Mouse (Mus musculus) midbrain, embryonic 15.5 days (tissue): ENCODE data around the gene 1700113H08Rik. TPM values are rescaled to one million over a fixed set of nuclear protein-coding genes. Genes with fewer than 3 reads are reported as not detected.

Experiments used
- ATAC-seq: fragments of 200-750 bp; cut with Nextera tagmentation; replicated peaks from 2 replicates; pipeline ENCODE4 v1.8.0; 2017; ENCODE audit warnings: moderate TSS enrichment
- H3K27ac ChIP-seq: fragments of 300-500 bp; sonication (generic); 2 replicates; pipeline ENCODE4 v1.5.1; 2015; ENCODE audit warnings: mild to moderate bottlenecking, inconsistent platforms
- H3K27me3 ChIP-seq: fragments of 300-500 bp; sonication (generic); replicated peaks from 2 replicates; pipeline ENCODE4 v1.6.1; 2015; ENCODE audit warnings: inconsistent platforms
- H3K36me3 ChIP-seq: fragments of 300-500 bp; sonication (generic); replicated peaks from 2 replicates; pipeline ENCODE4 v1.6.1; 2015; ENCODE audit warnings: inconsistent platforms
- H3K4me1 ChIP-seq: fragments of 300-500 bp; sonication (generic); 2 replicates; pipeline ENCODE4 v1.6.1; 2015; ENCODE audit warnings: inconsistent platforms
- H3K4me2 ChIP-seq: fragments of 300-500 bp; sonication (generic); 2 replicates; pipeline ENCODE4 v1.6.1; 2015; ENCODE audit warnings: inconsistent platforms, mild to moderate bottlenecking, moderate library complexity
- H3K4me3 ChIP-seq: fragments of 300-500 bp; sonication (generic); 2 replicates; pipeline ENCODE4 v1.5.1; 2015; ENCODE audit warnings: mild to moderate bottlenecking, inconsistent platforms
- H3K9ac ChIP-seq: fragments of 300-500 bp; sonication (generic); 2 replicates; pipeline ENCODE4 v1.6.1; 2015; ENCODE audit warnings: mild to moderate bottlenecking, inconsistent platforms
- H3K9me3 ChIP-seq: fragments of 300-500 bp; sonication (generic); 2 replicates; pipeline ENCODE4 v1.6.1; 2016; ENCODE audit warnings: inconsistent platforms
- WGBS: fragments of 180-500 bp; shearing (Covaris S2); methylation state at CpG from one replicate; pipeline ENCODE4 v1.1.7; 2015; ENCODE audit warnings: mixed read lengths; 5-methylcytosine and 5-hydroxymethylcytosine counted together
- polyA plus RNA-seq: library from polyadenylated mRNA; unstranded; fragments of >200 nt; fragmentation: Nextera tagmentation; extraction: Ambion mirVana; gene quantifications from 2 replicates; pipeline ENCODE4 v1.2.1, GENCODE M21; 2015

Gene 1700113H08Rik
- polyA plus RNA-seq: 0.23 TPM in 1 of 2 replicates, not detected in the other

DNA sequence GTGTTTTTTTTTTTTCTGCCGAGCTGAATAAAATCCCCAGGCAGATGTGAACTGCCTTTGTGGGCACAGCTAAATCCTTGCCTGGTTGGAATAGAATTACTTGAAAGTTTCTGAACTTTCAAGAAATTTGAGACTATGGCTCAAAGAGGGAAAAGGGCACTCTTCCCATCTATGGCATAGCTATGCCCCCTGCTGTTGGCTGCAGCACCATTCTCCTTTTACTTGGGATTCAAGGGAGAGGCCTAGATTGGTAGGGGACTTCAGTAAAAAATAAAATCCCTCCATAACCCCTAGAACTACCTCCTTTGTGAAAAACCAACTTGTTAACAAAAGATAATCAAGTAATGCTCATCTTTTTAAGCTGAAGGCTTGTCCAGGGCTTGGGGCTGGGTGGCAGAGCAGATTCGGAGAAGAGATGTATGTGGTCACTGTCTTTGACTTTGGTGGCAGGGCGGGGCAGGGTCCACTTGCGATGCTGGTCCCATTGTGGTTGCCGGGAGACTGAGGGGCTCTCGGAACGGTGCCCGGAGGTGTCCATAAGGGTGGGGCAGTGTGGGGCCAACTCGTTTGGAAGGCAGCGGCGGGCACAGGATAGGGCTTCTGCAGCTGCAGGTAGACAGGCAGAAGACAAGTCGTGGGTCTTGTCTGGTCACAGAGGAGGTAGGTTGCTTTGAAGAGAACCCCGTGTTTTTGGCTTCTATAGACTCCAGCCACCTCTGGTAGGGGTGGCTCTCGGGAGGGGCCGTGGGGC lies at the start of gene 1700113H08Rik:
Gene 1700113H08Rik, plus strand, starts transcription at position 546 of the 751 bp plus-strand sequence.
- Histone ChIP-seq H3K9ac (peak within 1 kb of the TSS; percentile 50), H3K27ac (peak within 1 kb of the TSS; percentile 84), H3K9me3 (no peaks in the 10 kb centered on the region), H3K27me3 (no peaks in the 10 kb centered on the region; the same call in 1 of the 2 replicates), H3K4me2 (peak within 1 kb of the TSS; percentile 74), H3K4me3 (peak within 1 kb of the TSS; percentile 49), H3K36me3 (no peaks in the 10 kb centered on the region), H3K4me1 (peaks cover 16% of the 10 kb centered on the region)
- WGBS: 3% methylated on average over 15 of the region's 15 CpGs
- peak; percentile 14; the same call in 1 of the 2 replicates for ATAC-seq

- H3K4me3 ChIP-seq: no peak overlapping the region
- no peaks in the 10 kb centered on the region for H3K27me3 ChIP-seq
- H3K4me2 ChIP-seq: no peak overlapping the region
- no peaks in the 10 kb centered on the region for H3K9me3 ChIP-seq
- ATAC-seq: no peak
- no peak overlapping the region for H3K27ac ChIP-seq
- H3K9ac ChIP-seq: no peak overlapping the region
- 91% methylated on average over 3 of the region's 3 CpGs for WGBS
- no peaks in the 10 kb centered on the region for H3K4me1 ChIP-seq
- H3K36me3 ChIP-seq: no peaks in the 10 kb centered on the region
These were observed 49.7 kb upstream of the 1700113H08Rik start for GRCm38 (mm10) chr10:87008215-87008499.

- no peak overlapping the region for H3K4me3 ChIP-seq
- ATAC-seq: no peak
- H3K9me3 ChIP-seq: no peaks in the 10 kb centered on the region
- H3K27me3 ChIP-seq: no peaks in the 10 kb centered on the region
- WGBS: 94% methylated on average over 7 of the region's 7 CpGs
- no peaks in the 10 kb centered on the region for H3K4me1 ChIP-seq
- no peaks in the 10 kb centered on the region for H3K36me3 ChIP-seq
- H3K9ac ChIP-seq: no peak overlapping the region
- no peak overlapping the region for H3K27ac ChIP-seq
- H3K4me2 ChIP-seq: no peak overlapping the region
These were observed 45.8 kb upstream of the 1700113H08Rik start for GRCm38 (mm10) chr10:87012087-87012486.

DNA sequence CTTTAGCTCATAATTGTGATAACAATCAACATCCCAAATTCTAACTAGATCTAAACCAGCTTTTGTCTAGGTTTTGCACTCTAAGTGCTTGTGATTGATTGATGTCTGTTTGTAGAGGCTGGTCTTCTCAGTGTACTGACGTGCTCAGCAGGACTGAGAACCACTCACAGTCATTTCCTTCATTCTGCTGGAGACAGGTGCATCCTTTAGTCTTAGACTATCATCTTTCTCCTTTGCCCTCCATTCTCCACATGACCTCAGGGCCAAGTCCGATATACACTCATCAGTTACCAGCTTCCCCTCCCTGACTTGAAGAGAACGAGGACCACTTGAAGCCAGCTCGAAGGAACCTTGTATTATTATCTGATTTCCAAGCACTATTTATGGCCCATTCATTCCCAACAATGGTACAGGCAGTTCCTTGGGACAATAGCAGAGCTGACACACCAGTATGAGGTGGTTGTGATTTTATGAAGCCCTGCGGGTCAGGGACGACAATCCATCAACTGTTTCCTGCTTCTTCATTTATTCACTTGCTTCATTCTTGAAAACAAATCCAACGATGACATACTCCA lies 43.4 kb upstream of the 1700113H08Rik start:
- H3K27ac ChIP-seq: no peak overlapping the region
- no peaks in the 10 kb centered on the region for H3K36me3 ChIP-seq
- no peaks in the 10 kb centered on the region for H3K4me1 ChIP-seq
- 87% methylated on average over 7 of the region's 7 CpGs for WGBS
- no peak overlapping the region for H3K9ac ChIP-seq
- H3K4me2 ChIP-seq: no peak overlapping the region
- no peak overlapping the region for H3K4me3 ChIP-seq
- ATAC-seq: no peak
- H3K27me3 ChIP-seq: no peaks in the 10 kb centered on the region
- no peaks in the 10 kb centered on the region for H3K9me3 ChIP-seq

DNA sequence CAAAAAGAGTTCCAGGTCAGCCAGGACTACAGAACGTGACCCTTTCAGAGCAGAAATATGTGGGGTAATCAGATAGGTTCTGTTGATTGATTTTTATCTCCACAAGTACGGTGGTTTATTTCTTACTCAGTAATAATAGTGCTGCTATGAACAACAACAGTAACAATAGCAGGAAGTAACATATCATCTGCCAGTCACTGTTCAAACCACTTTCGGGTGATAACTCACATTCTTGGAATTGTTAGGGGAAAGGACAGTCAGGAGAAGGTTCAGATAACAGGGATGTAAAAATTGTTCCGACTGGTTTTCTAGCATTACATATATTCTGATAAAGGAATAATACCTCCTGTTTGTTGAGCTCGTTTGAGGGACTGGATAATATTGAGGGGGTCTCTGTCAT lies 42.4 kb upstream of the 1700113H08Rik start:
- 76% methylated on average over 5 of the region's 5 CpGs for WGBS
- Histone ChIP-seq H3K4me2 (no peak overlapping the region), H3K9ac (no peak overlapping the region), H3K4me3 (no peak overlapping the region), H3K27ac (no peak overlapping the region), H3K9me3 (no peaks in the 10 kb centered on the region), H3K27me3 (no peaks in the 10 kb centered on the region), H3K36me3 (no peaks in the 10 kb centered on the region), H3K4me1 (no peaks in the 10 kb centered on the region)
- no peak for ATAC-seq

DNA sequence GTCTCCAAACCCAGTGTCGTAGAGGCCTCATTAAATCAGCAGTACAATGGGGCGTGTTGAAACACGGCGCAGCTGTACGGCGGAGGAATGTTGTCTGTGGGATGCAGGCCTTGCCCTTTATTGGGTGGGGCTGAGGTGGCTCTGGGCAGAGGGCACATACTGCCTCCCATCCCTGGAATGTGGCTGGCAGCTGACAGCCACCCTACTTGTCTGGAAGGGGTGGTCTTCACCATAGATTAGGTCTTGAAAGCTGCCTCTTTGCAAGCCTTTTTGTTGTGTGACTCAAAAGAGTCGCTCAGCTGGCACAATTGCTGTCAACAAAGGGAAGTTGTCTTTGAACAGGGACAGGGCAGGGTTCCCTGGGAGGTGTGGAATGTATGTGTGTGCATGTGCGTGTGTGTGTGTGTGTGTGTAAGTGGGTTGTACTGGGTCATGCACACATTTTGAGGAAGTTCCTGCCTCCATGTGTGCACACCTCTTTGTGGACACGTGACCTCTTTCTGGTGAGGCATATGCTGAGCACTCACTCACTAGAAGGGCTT lies 41.6 kb upstream of the 1700113H08Rik start:
- Histone ChIP-seq H3K9me3 (no peaks in the 10 kb centered on the region), H3K4me2 (no peak overlapping the region), H3K27me3 (no peaks in the 10 kb centered on the region), H3K4me3 (no peak overlapping the region), H3K27ac (no peak overlapping the region), H3K36me3 (no peaks in the 10 kb centered on the region), H3K9ac (no peak overlapping the region), H3K4me1 (no peaks in the 10 kb centered on the region)
- ATAC-seq: 0 out of 2 replicates have a peak, but pooled peaks have one; percentile 46
- 21% methylated on average over 9 of the region's 9 CpGs for WGBS

GRCm38 (mm10) chr10:87018876-87019275 lies 39.0 kb upstream of the 1700113H08Rik start:
- Histone ChIP-seq H3K4me3 (no peak overlapping the region), H3K27ac (no peak overlapping the region), H3K27me3 (no peaks in the 10 kb centered on the region), H3K9me3 (no peaks in the 10 kb centered on the region), H3K36me3 (no peaks in the 10 kb centered on the region), H3K9ac (no peak overlapping the region), H3K4me1 (no peaks in the 10 kb centered on the region), H3K4me2 (no peak overlapping the region)
- ATAC-seq: no peak
- 73% methylated on average over 9 of the region's 9 CpGs for WGBS

- Histone ChIP-seq H3K27me3 (no peaks in the 10 kb centered on the region), H3K27ac (no peak overlapping the region), H3K36me3 (no peaks in the 10 kb centered on the region), H3K4me2 (no peak overlapping the region), H3K9ac (no peak overlapping the region), H3K4me1 (no peaks in the 10 kb centered on the region), H3K9me3 (no peaks in the 10 kb centered on the region), H3K4me3 (no peak overlapping the region)
- no peak for ATAC-seq
- 65% methylated on average over 14 of the region's 16 CpGs for WGBS
These were observed 37.1 kb upstream of the 1700113H08Rik start for GRCm38 (mm10) chr10:87020711-87021110.

GRCm38 (mm10) chr10:87024884-87025283 lies 33.0 kb upstream of the 1700113H08Rik start:
- H3K4me1 ChIP-seq: no peaks in the 10 kb centered on the region

GRCm38 (mm10) chr10:87032768-87033167 lies 25.1 kb upstream of the 1700113H08Rik start:
- Histone ChIP-seq H3K36me3 (no peaks in the 10 kb centered on the region), H3K9ac (no peak overlapping the region), H3K4me2 (no peak overlapping the region), H3K4me3 (no peak overlapping the region), H3K9me3 (no peaks in the 10 kb centered on the region), H3K4me1 (peaks cover 17% of the 10 kb centered on the region), H3K27ac (no peak overlapping the region), H3K27me3 (no peaks in the 10 kb centered on the region)
- ATAC-seq: no peak
- 87% methylated on average over 8 of the region's 8 CpGs for WGBS

More at GRCm38 (mm10) chr10:87024884-87025283, 33.0 kb upstream of the 1700113H08Rik start:
- no peak overlapping the region for H3K27ac ChIP-seq
- peak; percentile 93 for ATAC-seq
- H3K9me3 ChIP-seq: no peaks in the 10 kb centered on the region
- WGBS: 1% methylated on average over 9 of the region's 10 CpGs
- H3K4me3 ChIP-seq: no peak overlapping the region
- no peaks in the 10 kb centered on the region for H3K27me3 ChIP-seq
- H3K9ac ChIP-seq: no peak overlapping the region
- H3K4me2 ChIP-seq: no peak overlapping the region
- no peaks in the 10 kb centered on the region for H3K36me3 ChIP-seq

DNA sequence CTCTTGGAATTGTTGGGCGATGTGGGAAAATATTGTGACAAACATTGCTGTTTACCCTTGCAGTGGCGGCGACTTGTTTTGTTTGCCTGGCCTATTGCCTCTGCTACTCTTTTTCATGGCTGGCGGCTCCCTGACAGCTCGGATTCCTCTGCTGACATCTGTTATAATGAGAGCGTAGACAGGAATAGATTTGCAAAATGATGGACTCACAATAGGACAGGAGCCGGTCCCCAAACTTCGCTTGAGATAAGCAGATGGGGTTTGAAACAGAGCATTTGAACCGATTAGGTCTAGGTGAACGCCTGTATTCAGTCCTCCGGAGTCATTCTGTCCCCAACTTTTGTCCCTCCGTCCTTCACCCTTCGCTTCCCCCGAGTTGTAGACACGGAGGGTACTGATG lies 22.0 kb upstream of the 1700113H08Rik start:
- Histone ChIP-seq H3K4me2 (no peak overlapping the region), H3K9me3 (no peaks in the 10 kb centered on the region), H3K9ac (no peak overlapping the region), H3K27ac (no peak overlapping the region), H3K4me3 (no peak overlapping the region), H3K4me1 (peaks cover 17% of the 10 kb centered on the region), H3K36me3 (no peaks in the 10 kb centered on the region), H3K27me3 (no peaks in the 10 kb centered on the region)
- WGBS: 41% methylated on average over 15 of the region's 15 CpGs
- peak; percentile 5; the same call in 1 of the 2 replicates for ATAC-seq

DNA sequence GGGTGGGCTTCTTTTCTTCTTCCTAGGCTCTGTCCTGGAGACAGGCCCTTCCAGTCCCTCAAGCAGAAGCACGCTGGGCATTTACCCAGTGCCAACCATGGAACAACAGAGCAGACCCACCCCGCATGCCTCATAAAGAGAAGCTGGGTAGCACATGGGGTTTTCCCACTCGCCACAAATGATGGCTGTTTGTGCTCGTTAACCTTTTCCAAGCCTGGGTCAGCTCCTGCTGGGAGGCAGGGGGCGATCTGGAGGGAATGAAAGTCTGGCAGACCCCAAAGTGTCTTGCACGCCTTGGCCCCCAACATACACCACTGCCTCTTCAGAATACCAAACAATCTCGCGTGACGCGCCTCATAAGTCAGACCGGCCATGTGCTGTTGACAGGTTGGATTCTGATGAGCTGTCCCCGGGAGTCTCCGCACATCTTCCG lies 21.6 kb upstream of the 1700113H08Rik start:
- WGBS: 43% methylated on average over 14 of the region's 14 CpGs
- peak; percentile 38; the same call in 1 of the 2 replicates for ATAC-seq
- H3K4me3 ChIP-seq: no peak overlapping the region
- peaks cover 17% of the 10 kb centered on the region for H3K4me1 ChIP-seq
- H3K9ac ChIP-seq: no peak overlapping the region
- no peaks in the 10 kb centered on the region for H3K9me3 ChIP-seq
- H3K27me3 ChIP-seq: no peaks in the 10 kb centered on the region
- H3K4me2 ChIP-seq: peak overlapping the region; percentile 20
- H3K27ac ChIP-seq: no peak overlapping the region
- H3K36me3 ChIP-seq: no peaks in the 10 kb centered on the region
